Mouse (Mus musculus): Measurements from ENCODE around the gene Ndufa6. TPM values are rescaled to one million over a fixed set of nuclear protein-coding genes. Genes with fewer than 3 reads are reported as not detected.

Ndufa6 gene
- total RNA-seq, 1 experiment from 2014 or later: 121 TPM

- no peak for ATAC-seq (ENCODE audit: extremely low read depth, insufficient number of reproducible peaks, low FRiP score, poor library complexity, severe bottlenecking)
Measured at GRCm38 (mm10) chr15:82344971-82345370, 9.2 kb downstream of the Ndufa6 start.

DNA sequence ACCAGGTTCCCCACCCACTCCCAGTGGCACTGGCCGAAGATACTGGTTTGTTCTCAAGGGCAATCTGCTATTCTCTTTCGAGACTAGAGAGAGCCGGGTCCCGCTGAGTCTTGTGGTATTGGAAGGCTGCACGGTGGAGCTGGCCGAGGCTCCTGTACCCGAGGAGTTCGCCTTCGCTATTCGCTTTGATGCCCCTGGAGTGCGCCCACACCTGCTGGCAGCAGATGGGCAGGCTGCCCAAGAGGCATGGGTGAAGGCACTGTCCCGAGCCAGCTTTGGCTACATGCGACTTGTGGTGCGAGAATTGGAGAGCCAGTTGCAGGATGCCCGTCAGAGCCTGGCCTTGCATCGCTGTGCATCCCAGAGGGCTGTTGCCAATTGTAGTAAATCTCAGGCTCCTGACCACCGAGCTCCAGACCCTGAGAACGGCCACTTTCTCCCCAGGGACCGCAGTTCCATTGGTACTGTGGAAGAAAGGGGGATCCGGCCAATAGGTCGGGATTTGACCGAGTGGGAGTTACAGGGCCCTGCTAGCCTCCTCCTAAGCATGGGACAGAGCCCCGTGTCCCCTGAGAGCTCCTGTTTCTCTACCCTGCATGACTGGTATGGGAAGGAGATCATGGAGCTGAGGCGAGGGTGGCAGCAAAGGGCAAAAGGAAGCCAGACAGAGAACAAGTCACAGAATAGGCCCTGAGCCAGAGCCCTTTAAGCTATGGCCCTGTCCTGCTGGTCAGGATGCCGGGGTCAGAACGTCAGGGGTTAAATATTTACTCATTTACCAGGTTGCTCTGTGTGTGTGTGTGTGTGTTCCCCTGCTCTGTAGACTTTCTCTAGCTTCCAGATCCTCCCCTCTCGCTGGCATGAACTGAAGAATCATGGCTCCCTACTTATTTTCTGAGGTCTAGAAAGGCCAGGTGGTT is 10.5 kb downstream of the Ndufa6 start:
- ATAC-seq (ENCODE audit: extremely low read depth, insufficient number of reproducible peaks, low FRiP score, poor library complexity, severe bottlenecking): no peak

DNA sequence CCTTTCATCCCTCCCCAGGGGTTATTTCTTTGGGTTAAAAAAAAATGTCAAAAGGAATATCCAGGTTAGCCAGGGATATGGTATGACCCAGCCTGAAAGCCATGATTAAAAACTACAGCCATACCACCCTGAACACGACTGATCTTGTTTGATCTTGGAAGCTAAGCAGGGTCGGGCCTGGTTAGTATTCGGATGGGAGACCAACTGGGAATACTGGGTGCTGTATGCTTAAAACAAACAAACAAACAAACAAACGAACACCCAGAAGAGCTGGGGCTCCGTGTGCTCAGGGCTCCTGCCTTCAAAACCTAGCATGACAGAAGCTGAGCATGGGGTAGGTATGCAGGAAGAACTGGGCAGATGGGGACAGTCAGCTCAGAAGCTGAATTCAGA is 11.6 kb downstream of the Ndufa6 start:
- ATAC-seq (ENCODE audit: extremely low read depth, insufficient number of reproducible peaks, low FRiP score, poor library complexity, severe bottlenecking): no peak

DNA sequence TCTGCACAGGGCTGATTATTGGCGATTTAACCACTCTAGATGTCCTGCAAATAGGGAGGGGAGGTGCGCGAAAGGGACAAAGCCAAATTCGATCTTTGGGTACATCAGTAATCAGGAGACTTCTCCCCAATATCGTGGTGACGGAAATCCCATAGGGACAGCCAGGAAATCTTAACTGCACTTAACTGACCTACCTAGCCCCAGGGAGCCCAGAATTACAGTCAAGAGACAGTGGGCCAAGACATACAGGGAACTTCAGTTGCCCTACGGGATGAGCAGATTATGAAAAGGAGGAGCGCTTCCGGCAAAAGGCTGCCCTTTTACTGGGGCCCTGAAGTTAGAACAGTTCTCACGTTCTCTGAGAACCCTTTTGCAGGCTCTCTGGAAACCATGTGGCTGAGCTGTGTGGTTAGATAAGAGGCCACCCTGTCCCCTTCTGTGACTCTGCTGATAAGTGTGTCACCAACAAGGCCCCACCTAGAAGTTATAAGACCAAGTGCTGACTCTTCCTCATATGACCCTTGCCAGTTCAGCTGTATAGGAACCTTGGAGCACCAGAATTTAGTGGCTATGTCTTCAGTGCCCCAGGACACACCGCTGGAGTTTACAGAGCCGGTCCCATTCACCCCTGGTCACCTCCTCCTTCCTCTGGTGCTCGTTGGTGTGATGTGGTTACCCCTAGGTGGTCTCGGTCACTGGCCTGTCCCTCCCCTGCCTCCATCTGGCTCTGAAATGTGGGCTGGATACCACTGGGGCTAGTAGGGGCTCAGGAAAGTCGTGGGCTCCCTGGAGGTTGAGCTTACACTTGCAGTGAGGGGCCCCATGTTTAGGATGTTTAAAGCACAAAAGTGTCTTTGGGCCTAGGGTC is 12.2 kb downstream of the Ndufa6 start:
- ATAC-seq (ENCODE audit: extremely low read depth, insufficient number of reproducible peaks, low FRiP score, poor library complexity, severe bottlenecking): no peak

- no peak for ATAC-seq (ENCODE audit: extremely low read depth, insufficient number of reproducible peaks, low FRiP score, poor library complexity, severe bottlenecking)
Measured at GRCm38 (mm10) chr15:82341036-82341501, 13.1 kb downstream of the Ndufa6 start.

- ATAC-seq (ENCODE audit: extremely low read depth, insufficient number of reproducible peaks, low FRiP score, poor library complexity, severe bottlenecking): no peak
Measured at GRCm38 (mm10) chr15:82340414-82341035, 13.6 kb downstream of the Ndufa6 start.

DNA sequence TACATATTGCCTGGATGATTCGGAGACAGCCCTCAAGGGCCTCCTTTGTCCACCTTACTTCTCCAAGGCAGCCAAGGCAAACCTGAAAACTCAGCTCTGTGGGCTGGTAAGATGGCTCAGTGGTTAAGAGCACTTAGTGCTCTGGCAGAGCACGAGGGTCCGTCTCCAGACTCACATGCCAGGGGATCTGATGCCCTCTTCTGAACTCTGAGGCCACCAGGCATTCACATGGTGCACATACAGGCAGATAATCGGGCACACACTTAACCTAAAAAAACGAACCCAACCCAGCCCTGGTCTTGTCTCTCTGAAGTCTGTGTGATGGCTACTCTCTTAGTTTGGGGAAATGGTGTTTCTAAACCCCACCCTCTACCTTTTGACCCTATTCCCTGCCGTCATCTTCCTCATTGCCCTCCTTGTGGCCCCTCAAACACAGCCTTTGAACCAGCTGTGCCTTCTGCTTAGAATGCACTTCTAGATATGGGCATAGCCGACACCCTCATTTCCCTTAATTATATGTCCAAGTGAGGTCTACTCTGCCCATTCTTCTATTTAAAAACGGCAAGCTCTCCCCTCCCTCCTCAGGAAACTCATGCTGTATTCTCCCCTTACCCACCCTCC is 14.4 kb downstream of the Ndufa6 start:
- no peak for ATAC-seq (ENCODE audit: extremely low read depth, insufficient number of reproducible peaks, low FRiP score, poor library complexity, severe bottlenecking)

- no peak for ATAC-seq (ENCODE audit: extremely low read depth, insufficient number of reproducible peaks, low FRiP score, poor library complexity, severe bottlenecking)
Measured at GRCm38 (mm10) chr15:82339150-82339549, 15.0 kb downstream of the Ndufa6 start.

GRCm38 (mm10) chr15:82338593-82339112 is 15.5 kb downstream of the Ndufa6 start, which contains the start of the genes Naga, Pheta2 and Smdt1:
Gene Naga, minus strand, starts transcription at chr15:82338925.
Gene Pheta2, plus strand, starts transcription at chr15:82338942.
Gene Smdt1, plus strand, starts transcription at chr15:82338959.
- ATAC-seq (ENCODE audit: extremely low read depth, insufficient number of reproducible peaks, low FRiP score, poor library complexity, severe bottlenecking): peak; percentile 80

GRCm38 (mm10) chr15:82337875-82338274 is 16.2 kb downstream of the Ndufa6 start:
- ATAC-seq (ENCODE audit: extremely low read depth, insufficient number of reproducible peaks, low FRiP score, poor library complexity, severe bottlenecking): no peak

- no peak for ATAC-seq (ENCODE audit: extremely low read depth, insufficient number of reproducible peaks, low FRiP score, poor library complexity, severe bottlenecking)
Measured at GRCm38 (mm10) chr15:82336629-82337028, 17.5 kb downstream of the Ndufa6 start.

- no peak for ATAC-seq (ENCODE audit: extremely low read depth, insufficient number of reproducible peaks, low FRiP score, poor library complexity, severe bottlenecking)
Measured at GRCm38 (mm10) chr15:82335194-82335593, 18.9 kb downstream of the Ndufa6 start.

DNA sequence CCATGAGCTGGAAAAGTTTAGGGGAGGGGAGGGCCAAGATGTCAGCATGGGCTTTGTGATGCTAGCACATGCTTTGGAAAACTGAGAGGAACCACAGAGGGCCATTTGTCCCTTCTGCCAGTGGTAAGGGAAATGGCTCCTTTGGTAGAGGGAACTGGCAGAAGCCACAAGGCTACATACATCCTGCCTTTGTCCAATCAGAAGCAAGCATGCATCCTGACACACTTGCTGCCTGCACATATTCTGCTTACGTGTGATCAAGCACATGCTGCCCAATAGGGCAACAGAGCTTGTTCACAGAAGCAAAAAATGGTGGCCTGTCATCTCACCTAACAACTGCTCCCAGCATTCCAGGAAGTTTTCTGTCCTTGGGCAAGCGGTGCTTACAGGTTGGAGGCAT is 28.7 kb downstream of the Ndufa6 start:
- ATAC-seq (ENCODE audit: extremely low read depth, insufficient number of reproducible peaks, low FRiP score, poor library complexity, severe bottlenecking): no peak

GRCm38 (mm10) chr15:82322195-82322594 is 31.9 kb downstream of the Ndufa6 start:
- no peak for ATAC-seq (ENCODE audit: extremely low read depth, insufficient number of reproducible peaks, low FRiP score, poor library complexity, severe bottlenecking)

DNA sequence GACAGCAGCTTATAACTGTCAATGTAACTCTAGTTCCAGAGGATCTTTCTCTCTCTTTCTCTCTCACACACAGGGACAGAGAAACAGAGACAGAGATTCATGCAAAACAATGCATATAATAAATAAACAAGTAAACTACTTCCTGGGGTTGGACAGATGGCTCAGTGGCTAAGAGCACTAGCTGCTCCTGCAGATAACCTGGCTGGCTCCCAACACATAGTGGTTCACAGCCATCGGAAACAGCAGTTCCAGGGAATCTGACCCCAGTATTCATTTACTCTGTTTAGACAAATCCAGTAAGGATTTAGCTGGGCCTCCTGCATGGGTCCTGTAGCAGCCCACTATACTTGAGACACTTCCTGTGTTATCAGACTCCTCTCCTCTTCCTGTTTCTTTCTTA is 34.5 kb downstream of the Ndufa6 start:
- ATAC-seq (ENCODE audit: extremely low read depth, insufficient number of reproducible peaks, low FRiP score, poor library complexity, severe bottlenecking): no peak

DNA sequence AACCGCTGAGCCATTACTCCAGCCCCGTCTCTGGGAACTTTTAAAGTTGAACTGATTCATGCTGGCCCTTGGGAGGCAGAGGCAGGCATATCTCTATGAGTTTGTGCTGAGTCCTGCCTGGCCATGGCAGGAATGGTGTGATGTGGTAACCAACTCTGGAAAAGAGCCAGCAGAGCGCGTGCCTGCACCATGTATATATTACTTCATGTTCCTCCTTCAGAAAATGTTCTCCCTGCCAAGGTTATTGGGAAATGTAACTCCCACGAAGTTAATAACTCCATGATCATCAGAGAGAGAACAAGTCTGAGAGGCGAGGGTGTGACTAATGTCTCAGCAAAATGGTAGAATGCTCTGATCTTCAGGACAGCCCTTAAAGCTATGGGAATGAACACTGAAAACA is 36.3 kb downstream of the Ndufa6 start:
- no peak for ATAC-seq (ENCODE audit: extremely low read depth, insufficient number of reproducible peaks, low FRiP score, poor library complexity, severe bottlenecking)

DNA sequence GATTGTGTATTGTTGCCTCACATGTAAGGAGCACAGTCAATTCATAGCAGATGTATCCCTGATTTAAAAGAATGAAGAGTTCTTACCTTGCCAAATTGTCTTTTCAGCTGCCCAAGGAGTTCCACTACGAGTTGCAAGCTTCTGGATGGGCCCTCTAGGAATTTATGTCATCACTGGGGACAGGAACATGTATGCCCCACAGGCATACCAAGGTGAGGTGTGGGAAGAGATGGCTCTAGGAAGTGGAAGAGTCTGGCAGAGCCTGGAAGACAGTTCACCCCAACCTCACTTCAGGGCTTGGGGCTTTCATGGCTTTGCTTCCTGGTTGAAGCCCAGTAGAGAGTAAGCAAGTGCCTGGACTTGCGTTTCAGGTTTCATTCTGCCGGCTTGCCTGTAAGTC is 45.7 kb downstream of the Ndufa6 start:
- no peak for ATAC-seq (ENCODE audit: extremely low read depth, insufficient number of reproducible peaks, low FRiP score, poor library complexity, severe bottlenecking)

DNA sequence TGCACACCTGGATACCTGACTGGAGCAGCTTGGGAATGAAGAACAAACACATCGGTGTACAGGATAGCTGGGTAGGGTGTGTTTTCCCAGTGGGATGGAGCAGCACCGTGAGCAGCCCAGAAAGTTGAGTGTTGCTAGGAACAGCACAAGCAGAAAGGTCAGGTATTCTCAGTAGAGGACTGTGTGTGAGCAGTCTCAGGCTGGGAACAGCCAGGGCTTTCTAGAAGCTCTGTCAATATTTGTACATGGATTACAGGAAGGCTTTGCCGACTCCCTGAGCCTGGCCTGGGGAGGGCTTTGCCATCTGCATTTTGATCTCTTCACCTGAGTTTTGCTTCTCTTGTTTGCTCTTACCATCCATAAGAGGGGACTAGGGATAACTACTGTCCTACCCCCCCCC is 47.0 kb downstream of the Ndufa6 start:
- no peak for ATAC-seq (ENCODE audit: extremely low read depth, insufficient number of reproducible peaks, low FRiP score, poor library complexity, severe bottlenecking)
